Mouse (Mus musculus) erythroblast, embryonic 14.5 days (primary cell): ENCODE measurements around the gene Ptpn14.

Source experiments
- GATA1 ChIP-seq: IDR thresholded peaks from 2 replicates; pipeline ENCODE4 v1.6.1; 2012; ENCODE audit warnings: low read length, inconsistent platforms, mixed read lengths
- TAL1 ChIP-seq: IDR thresholded peaks from 3 replicates; pipeline ENCODE4 v1.6.1; 2012; ENCODE audit warnings: low read length, inconsistent platforms, mixed read lengths

DNA sequence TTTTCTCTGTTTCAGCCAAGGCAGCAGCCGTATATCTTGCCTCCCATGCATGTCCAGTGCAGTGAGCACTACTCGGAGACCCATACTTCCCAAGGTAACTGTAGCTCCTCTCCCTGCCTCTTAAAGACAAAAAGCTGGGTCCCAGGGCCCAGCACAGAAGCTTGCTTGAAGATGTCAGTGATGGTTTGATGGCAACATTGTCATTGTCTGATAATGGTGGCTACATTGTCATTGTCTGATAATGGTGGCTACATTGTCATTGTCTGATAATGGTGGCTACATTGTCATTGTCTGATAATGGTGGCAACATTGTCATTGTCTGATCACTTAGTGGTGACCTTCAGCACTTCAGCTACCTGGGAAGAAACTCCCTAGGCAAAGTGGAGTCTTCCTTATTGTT is 118.3 kb downstream of the Ptpn14 start:
- no peak for TF ChIP-seq TAL1
- no peak for TF ChIP-seq GATA1
